Mouse (Mus musculus): ENCODE data around the gene Fcgbp. TPM values are rescaled to one million over a fixed set of nuclear protein-coding genes. Genes with fewer than 3 reads are reported as not detected.

The Fcgbp gene
- polyA plus RNA-seq (2015; fragmentation: Nextera tagmentation; extraction: Ambion mirVana), result 0.06 and 0.10 TPM in 2 replicates

DNA sequence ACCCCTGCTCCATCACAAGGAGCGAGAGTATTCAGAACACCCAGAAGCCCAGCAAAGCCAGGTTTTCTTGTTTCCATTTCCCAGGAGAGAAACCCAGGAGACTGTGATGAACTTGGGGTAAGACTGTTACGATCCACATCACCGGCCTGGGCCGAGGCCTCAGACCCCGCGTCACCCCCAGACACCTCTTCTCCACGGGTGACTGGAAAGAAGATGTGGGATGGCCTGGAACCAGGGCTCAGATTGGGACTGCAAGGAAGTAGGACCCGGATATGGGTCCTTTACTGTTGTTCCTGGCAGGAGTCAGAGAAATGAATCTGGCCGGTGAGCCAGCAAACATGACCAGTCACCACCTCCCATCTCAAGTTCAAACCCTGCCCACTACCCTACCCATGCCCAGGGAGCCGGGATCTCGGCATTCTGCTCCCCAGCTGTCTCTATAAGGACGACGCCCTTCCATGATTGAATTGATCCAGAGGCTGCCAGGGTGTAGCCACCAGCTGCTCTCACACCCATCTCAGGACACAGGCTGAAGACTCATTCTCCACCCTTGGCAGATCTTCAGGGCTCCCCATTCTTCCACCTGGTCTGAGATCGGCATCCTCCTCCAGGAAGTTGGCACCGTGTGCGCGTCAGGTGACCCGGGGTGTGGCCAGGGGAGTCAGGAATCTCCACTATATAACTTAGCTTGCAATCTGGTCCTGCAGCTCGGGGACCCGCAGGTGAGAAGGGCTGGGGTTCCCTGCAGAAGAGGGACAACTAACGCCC lies at the start of gene Fcgbp:
Fcgbp (plus strand) TSS at position 706 of the 768 bp plus-strand sequence.
- no peaks in the 10 kb centered on the region for H3K9me3 ChIP-seq
- no peak within 1 kb of the TSS for H3K9ac ChIP-seq (replicated peaks)
- no peak for ATAC-seq (replicated peaks)
- 88% methylated on average over 21 of the region's 21 CpGs for WGBS
- H3K4me3 ChIP-seq, result no peak within 1 kb of the TSS
- H3K27ac ChIP-seq (replicated peaks), result no peak within 1 kb of the TSS
- no peaks in the 10 kb centered on the region for H3K36me3 ChIP-seq
- H3K27me3 ChIP-seq, result no peaks in the 10 kb centered on the region
- no peak within 1 kb of the TSS for H3K4me2 ChIP-seq (replicated peaks)
- no peaks in the 10 kb centered on the region for H3K4me1 ChIP-seq

DNA sequence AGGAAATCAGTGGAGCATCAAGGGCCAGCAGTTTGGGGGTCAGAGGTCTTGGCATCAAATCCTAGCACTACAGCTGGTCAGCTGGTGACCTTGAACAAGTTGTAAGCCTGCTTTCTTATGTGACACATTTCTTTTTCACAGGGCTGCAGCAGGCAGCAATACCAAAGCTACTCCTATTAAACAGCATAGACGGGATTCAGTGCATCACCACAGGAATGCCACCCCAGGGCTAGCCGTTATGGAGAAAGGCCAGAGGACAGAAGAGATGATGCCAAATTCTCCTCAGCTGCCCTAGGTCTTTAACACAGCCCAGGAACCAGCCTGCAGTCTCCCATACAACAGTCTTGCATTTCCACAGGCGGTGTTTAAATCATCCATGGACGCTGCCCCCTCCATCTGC lies 26.5 kb upstream of the Fcgbp start:
- Histone ChIP-seq H3K27ac (replicated peaks) (no peak overlapping the region), H3K4me2 (replicated peaks) (no peak overlapping the region), H3K9me3 (no peaks in the 10 kb centered on the region), H3K27me3 (no peaks in the 10 kb centered on the region), H3K36me3 (peaks cover 86% of the 10 kb centered on the region), H3K4me3 (no peak overlapping the region), H3K4me1 (peaks cover 13% of the 10 kb centered on the region), H3K9ac (replicated peaks) (no peak overlapping the region)
- ATAC-seq (replicated peaks), result no peak
- 90% methylated on average over 4 of the region's 4 CpGs for WGBS

GRCm38 (mm10) chr7:28049476-28050409 lies 21.3 kb upstream of the Fcgbp start, which contains the start of gene Psmc4:
Psmc4 (minus strand) TSS chr7:28050101.
- Histone ChIP-seq H3K27me3 (no peaks in the 10 kb centered on the region; the same call in 1 of the 2 replicates), H3K4me3 (peak within 1 kb of the TSS; percentile 92), H3K4me1 (peaks cover 13% of the 10 kb centered on the region), H3K9me3 (no peaks in the 10 kb centered on the region), H3K9ac (replicated peaks) (peak within 1 kb of the TSS; percentile 93), H3K36me3 (peaks cover 39% of the 10 kb centered on the region), H3K4me2 (replicated peaks) (peak within 1 kb of the TSS; percentile 82), H3K27ac (replicated peaks) (peak within 1 kb of the TSS; percentile 62)
- WGBS, result under 1% methylated on average over 52 of the region's 52 CpGs
- peak; percentile 98 for ATAC-seq (replicated peaks)

DNA sequence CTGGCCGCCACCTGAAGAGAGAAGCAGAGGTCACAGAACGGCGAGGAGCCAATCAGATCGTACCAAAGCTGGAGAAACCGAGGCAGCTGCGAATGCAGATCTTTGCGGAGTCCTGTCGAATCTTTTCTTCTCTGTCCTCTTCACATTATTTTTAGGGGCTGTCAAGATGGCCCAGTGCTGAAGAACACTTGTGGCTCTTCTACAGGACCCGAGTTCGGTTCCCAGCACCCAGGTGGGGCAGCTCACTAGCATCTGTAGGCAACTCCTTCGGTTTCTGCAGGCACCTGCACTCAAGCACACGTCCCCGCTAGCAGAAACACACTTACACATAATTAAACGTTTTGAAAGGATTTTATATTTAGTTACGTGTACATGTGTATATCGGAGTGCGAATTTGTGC lies 20.5 kb upstream of the Fcgbp start:
- H3K27me3 ChIP-seq, result no peaks in the 10 kb centered on the region; the same call in 1 of the 2 replicates
- peak; percentile 4 for ATAC-seq (replicated peaks)
- WGBS, result 59% methylated on average over 17 of the region's 17 CpGs
- peak overlapping the region; percentile 82 for H3K4me2 ChIP-seq (replicated peaks)
- peaks cover 13% of the 10 kb centered on the region for H3K4me1 ChIP-seq
- no peak overlapping the region for H3K9ac ChIP-seq (replicated peaks)
- H3K9me3 ChIP-seq, result no peaks in the 10 kb centered on the region
- peaks cover 30% of the 10 kb centered on the region for H3K36me3 ChIP-seq
- H3K27ac ChIP-seq (replicated peaks), result no peak overlapping the region
- H3K4me3 ChIP-seq, result peak overlapping the region; percentile 92; the same call in 1 of the 2 replicates

DNA sequence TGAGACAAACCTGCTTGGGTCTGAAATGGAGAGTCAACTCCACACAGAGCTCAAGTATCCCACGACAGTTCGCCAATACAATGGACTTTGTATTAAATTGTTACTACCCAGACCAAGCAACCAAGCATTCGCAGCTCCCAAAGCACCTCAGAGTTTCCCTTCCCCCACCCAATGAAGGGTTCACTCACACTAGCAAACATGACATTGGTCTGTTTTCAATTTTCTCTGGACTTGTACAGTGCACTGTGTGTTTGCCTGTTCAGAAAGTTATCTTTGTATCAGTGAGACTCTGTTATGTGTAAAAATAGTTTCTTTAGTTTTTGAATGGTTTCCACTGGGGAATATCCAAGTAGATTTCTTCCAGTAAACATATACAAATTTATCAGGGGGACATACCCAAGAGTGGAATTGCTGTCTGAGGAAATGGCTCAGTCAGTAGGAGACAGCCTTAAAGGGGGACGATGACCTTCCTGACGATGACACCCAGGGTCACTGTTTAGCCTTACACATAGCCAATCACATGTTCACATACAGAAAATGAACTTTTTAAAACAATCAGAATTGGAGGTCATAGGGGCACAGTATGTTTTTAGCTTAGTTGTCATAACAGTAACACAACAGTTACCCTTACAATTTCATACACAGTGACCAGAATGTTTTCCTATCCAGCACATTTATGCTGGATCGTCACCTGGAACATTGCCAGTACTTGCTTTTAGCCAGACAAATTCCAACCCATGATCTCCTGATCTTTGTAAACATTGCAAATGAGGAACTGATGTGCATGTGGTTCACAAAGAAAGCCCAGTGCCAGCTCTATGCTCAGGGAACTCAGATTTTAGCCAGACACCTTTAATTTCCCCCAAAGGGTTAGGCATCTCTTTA lies 17.7 kb upstream of the Fcgbp start:
- 84% methylated on average over 6 of the region's 6 CpGs for WGBS
- H3K4me2 ChIP-seq (replicated peaks), result no peak overlapping the region
- no peak overlapping the region for H3K4me3 ChIP-seq
- H3K27ac ChIP-seq (replicated peaks), result no peak overlapping the region
- H3K36me3 ChIP-seq, result peaks cover 5% of the 10 kb centered on the region
- no peaks in the 10 kb centered on the region; the same call in 1 of the 2 replicates for H3K27me3 ChIP-seq
- peaks cover 12% of the 10 kb centered on the region for H3K4me1 ChIP-seq
- no peaks in the 10 kb centered on the region for H3K9me3 ChIP-seq
- ATAC-seq (replicated peaks), result no peak
- H3K9ac ChIP-seq (replicated peaks), result no peak overlapping the region

GRCm38 (mm10) chr7:28059972-28060371 lies 11.1 kb upstream of the Fcgbp start:
- Histone ChIP-seq H3K27ac (replicated peaks) (no peak overlapping the region), H3K9ac (replicated peaks) (no peak overlapping the region), H3K9me3 (no peaks in the 10 kb centered on the region), H3K4me3 (no peak overlapping the region), H3K4me1 (no peaks in the 10 kb centered on the region), H3K36me3 (no peaks in the 10 kb centered on the region), H3K4me2 (replicated peaks) (no peak overlapping the region), H3K27me3 (no peaks in the 10 kb centered on the region)
- WGBS, result 81% methylated on average over 1 of the region's 1 CpGs
- ATAC-seq (replicated peaks), result no peak

GRCm38 (mm10) chr7:28068661-28069060 lies 2.4 kb upstream of the Fcgbp start:
- Histone ChIP-seq H3K4me1 (no peaks in the 10 kb centered on the region), H3K9me3 (no peaks in the 10 kb centered on the region), H3K27me3 (no peaks in the 10 kb centered on the region), H3K9ac (replicated peaks) (no peak overlapping the region), H3K36me3 (no peaks in the 10 kb centered on the region), H3K27ac (replicated peaks) (no peak overlapping the region), H3K4me3 (no peak overlapping the region), H3K4me2 (replicated peaks) (no peak overlapping the region)
- WGBS, result 87% methylated on average over 3 of the region's 3 CpGs
- no peak for ATAC-seq (replicated peaks)

GRCm38 (mm10) chr7:28069546-28070172 lies 1.4 kb upstream of the Fcgbp start:
- Histone ChIP-seq H3K27me3 (no peaks in the 10 kb centered on the region), H3K9me3 (no peaks in the 10 kb centered on the region), H3K4me1 (no peaks in the 10 kb centered on the region), H3K4me3 (no peak overlapping the region), H3K9ac (replicated peaks) (no peak overlapping the region), H3K27ac (replicated peaks) (no peak overlapping the region), H3K4me2 (replicated peaks) (no peak overlapping the region), H3K36me3 (no peaks in the 10 kb centered on the region)
- ATAC-seq (replicated peaks), result no peak
- 39% methylated on average over 3 of the region's 3 CpGs for WGBS

DNA sequence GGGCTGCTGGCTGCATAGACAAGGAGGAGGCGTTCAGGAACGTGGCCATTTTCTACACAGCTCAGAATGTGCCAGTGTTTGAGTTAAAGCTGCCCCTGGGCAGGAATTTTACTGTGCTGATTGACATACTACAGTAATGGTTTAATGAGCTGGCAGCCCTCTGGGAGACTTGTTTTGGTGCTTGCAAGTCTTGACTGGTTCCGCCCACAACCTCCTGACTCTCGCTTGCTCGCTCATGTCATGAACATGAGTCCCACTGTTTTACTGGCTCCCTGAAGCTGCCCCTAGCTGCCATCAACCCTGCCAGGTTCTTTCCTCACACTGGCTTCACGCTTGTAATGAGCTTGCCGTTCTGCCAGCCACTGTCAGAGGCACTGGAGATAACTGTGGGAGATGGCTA lies 13.2 kb downstream of the Fcgbp start:
- Histone ChIP-seq H3K4me1 (no peaks in the 10 kb centered on the region), H3K4me3 (no peak overlapping the region), H3K9ac (replicated peaks) (no peak overlapping the region), H3K4me2 (replicated peaks) (no peak overlapping the region), H3K36me3 (no peaks in the 10 kb centered on the region), H3K9me3 (no peaks in the 10 kb centered on the region), H3K27ac (replicated peaks) (no peak overlapping the region), H3K27me3 (no peaks in the 10 kb centered on the region)
- no peak for ATAC-seq (replicated peaks)
- 70% methylated on average over 7 of the region's 7 CpGs for whole genome bisulfite sequencing

DNA sequence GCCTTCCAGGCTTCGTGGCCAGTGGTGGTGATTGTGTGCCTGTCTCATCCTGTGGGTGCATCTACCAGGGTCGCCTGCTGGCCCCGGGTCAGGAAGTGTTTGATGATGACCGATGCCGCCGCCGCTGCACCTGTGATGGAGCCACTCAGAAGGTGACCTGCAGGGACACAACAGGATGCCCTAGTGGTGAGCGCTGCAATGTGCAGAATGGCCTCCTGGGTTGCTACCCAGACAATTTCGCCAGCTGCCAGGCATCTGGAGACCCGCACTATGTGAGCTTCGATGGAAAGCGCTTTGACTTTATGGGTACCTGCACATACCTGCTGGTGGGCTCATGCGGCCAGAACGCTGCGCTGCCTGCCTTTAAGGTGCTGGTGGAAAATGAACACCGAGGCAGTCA lies 15.2 kb downstream of the Fcgbp start:
- no peaks in the 10 kb centered on the region for H3K27me3 ChIP-seq
- no peaks in the 10 kb centered on the region for H3K36me3 ChIP-seq
- ATAC-seq (replicated peaks), result no peak
- H3K9me3 ChIP-seq, result no peaks in the 10 kb centered on the region
- H3K4me1 ChIP-seq, result no peaks in the 10 kb centered on the region
- H3K9ac ChIP-seq (replicated peaks), result no peak overlapping the region
- no peak overlapping the region for H3K4me3 ChIP-seq
- 86% methylated on average over 16 of the region's 16 CpGs for WGBS
- no peak overlapping the region for H3K27ac ChIP-seq (replicated peaks)
- H3K4me2 ChIP-seq (replicated peaks), result no peak overlapping the region

- no peaks in the 10 kb centered on the region for H3K9me3 ChIP-seq
Observed at GRCm38 (mm10) chr7:28093541-28093940, 22.5 kb downstream of the Fcgbp start.

More at GRCm38 (mm10) chr7:28093541-28093940, 22.5 kb downstream of the Fcgbp start:
- H3K4me3 ChIP-seq, result no peak overlapping the region
- H3K4me2 ChIP-seq (replicated peaks), result no peak overlapping the region
- no peaks in the 10 kb centered on the region for H3K36me3 ChIP-seq
- no peak overlapping the region for H3K27ac ChIP-seq (replicated peaks)
- H3K4me1 ChIP-seq, result no peaks in the 10 kb centered on the region
- H3K9ac ChIP-seq (replicated peaks), result no peak overlapping the region
- no peak for ATAC-seq (replicated peaks)
- H3K27me3 ChIP-seq, result no peaks in the 10 kb centered on the region
- 39% methylated on average over 11 of the region's 11 CpGs for WGBS
